Mouse (Mus musculus): ENCODE results near the gene Fam205a4.
"Not testable (repeated sequence)": the region's sequence is repeated elsewhere in the genome, so short reads cannot be mapped to it uniquely, and the experiment has no call there.

The Fam205a4 gene

DNA sequence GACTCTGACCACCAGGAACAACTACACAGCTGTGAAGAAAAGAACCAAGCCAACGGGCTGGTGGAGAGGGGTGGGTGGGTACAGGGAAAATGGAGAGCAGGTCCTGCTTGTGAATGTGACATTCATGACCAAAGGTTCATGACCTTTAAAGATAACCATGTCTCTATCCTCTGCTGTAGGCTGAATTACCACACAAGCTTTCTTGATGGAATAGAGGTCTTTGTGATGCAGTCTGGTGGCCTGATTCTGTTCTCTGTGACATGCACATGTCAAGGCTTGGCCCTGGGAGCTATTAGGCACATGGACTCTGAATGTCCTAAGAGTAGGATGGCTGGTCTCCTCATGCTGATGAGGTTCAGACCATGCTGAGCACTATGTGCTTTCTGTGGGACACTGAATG, at the start of gene Fam205a4:
Gene Fam205a4 (plus strand): TSS at position 301 of the 400 bp plus-strand sequence.
- not testable (repeated sequence) for DNase-seq (ENCODE audit: low spot score in 2 of 2)

GRCm38 (mm10) chr4:41941272-41941671, 24.6 kb upstream of the Fam205a4 start, which contains the start of gene Gm20878:
Gene Gm20878 (plus strand): TSS chr4:41941572.
- DNase-seq (ENCODE audit: low spot score in 2 of 2), result not testable (repeated sequence)

Data from spleen, postnatal 36 days (tissue).